Mouse (Mus musculus): ENCODE measurements around the gene Ezh1. TPM values are rescaled to one million over a fixed set of nuclear protein-coding genes. Genes with fewer than 3 reads are reported as not detected.

Ezh1 gene
- total RNA-seq, 2 experiments from 2014 or later = 79.0 to 84.0 TPM

DNA sequence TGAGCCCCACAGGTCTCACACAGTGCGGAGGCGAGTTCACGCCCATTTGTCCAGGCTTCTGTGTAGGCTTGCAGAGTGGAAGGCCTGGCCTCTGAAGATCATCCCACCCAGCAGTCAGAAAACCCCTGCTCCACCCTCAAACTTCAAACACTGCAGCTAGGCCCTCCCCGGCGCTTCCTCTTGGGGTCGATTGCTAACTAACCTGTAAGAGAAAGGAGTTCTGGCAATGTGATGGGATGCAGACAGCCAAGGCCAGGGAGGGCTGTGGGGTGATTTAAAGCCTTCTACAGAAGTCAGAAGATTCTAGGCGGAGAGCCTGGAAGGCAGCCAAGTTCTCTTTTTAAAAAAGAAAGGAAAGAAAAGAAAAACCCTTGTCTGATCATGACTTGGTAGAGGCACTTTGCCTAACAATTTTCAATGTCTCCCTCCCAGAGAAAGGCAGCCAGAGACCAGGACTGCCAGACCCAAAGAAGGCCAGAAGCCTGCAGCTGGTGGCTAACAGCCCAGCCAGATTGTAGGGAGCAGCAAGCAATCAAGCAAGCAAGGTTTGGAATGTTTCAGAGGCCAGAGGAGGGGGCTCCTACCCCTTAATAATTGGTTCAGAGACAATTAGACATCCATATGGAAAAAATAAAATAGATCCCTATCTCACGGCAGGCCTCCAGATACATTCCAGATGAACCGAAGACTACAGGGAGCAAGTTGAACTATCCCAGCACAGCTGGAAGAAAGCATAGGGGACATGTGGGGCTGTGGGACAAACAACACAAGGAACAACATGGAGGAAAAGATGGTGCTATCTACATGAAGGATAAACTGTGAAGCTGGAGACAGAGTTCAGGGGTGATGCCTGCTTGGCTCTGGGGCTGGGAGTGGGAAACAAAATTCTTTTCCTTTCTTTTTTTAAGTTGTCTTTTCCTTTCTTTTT lies 76.8 kb downstream of the Ezh1 start:
- DNase-seq (ENCODE audit: low spot score in 2 of 2) = no peak

DNA sequence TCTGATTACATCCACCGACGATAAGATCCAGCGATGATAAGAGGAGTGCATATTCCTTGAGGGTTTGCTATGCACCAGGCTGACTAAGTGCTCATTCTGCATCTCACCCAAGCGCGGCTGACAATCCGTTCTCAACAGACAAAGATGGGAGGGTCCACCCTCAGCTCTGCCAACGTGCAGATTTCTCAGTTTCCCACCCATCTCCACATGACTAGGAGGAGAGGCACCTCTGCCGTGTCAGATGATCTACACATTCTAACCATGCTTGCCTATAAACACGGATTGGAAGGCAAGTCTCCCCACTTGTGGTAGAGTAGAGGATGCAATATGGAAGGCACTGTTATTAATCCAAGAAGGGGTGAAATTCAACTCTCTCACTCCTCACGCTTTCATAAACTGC lies 77.5 kb downstream of the Ezh1 start:
- no peak for DNase-seq (ENCODE audit: low spot score in 2 of 2)

DNA sequence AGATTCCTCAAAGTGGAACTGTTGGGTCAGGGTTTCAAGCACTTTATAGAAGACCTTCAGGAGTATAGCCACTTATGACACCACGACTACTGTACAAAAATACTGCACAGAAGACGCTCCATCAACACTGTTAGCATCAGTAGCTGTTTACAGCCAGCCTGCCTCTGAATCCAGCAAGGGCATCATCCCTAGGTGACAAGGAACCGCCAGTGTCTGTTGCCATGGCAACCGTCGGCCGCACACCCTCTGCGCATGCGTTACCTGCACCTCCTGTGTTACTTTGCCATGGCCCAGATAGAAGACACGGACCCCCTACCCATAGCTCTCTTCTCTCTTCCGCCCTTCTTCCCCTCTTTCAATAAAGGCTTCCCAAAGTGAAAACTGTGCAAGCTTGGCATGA lies 79.9 kb downstream of the Ezh1 start:
- no peak for DNase-seq (ENCODE audit: low spot score in 2 of 2)

DNA sequence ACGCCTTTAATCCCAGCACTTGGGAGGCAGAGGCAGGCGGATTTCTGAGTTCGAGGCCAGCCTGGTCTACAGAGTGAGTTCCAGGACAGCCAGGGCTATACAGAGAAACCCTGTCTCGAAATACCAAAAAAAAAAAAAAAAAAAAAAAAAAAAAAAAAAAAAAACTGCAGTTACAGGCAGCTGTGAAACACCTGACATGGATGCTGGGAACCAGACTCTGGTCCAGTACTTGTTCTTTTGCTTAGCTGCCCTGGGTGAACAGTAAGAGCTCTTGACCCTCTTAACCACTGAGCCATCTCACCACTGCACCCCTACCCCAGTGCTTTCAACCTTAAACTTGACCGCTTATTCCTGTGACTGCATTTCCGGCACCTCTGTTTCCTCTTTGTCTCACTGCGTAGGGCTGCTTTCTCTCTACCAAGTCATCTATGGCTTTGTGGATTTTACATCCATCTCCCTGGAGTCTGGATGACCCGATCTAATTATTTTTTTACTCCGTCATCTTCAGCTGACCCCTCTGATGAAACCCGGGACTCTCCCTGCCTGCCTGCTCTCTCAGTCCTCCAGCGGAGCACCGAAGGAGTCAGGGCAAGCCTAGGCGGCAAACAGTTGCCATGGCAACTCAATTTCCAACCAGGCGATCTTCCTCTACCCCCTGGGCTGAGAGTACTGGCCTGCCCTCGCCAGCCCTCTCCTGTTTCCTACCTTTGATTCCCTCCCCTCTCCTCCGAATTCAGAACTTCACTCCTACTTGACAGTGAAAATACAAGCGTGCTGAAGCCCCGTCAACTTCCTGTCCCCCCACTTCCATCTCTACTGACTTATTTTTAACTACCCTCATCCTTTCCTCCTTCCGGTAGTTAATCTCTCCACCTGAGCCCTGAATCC lies 82.7 kb downstream of the Ezh1 start:
- peak in 1 of 2 experiments; percentile 63 for DNase-seq (ENCODE audit: low spot score in 2 of 2)

DNA sequence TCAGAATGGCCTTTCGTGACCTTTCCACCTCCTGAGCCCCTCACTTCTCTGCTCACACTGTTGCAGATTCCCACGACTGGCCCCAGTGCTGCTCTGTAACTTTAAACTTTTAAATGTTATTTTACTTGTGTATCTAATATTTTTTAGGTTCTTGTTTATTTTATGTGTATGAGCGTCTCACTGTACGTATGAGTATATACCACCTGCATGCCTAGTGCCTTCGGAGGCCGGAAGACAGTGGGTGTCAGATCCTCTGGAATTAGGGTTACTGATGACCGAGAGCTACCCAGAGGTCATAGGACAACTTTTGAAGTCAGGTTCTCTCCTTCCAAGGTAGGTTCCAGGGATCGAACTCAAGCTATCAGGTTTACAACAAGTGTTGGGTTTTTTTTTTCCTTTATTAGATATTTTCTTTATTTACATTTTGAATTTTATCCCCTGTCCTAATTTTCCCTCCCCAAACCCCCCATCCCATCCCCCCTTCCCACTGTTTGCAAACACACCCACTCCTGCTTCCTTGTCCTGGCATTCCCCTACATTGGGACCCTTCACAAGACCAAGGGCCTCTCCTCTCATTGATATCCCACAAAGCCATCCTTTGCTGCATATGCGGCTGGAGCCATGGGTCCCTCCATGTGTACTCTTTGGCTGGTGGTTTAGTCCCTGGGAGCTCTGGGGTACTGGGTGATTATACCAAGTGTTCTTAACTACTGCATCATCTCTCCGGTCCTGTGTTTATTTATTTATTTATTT lies 83.9 kb downstream of the Ezh1 start:
- DNase-seq (ENCODE audit: low spot score in 2 of 2) = no peak

Other genes with a start within 250 kb of the Ezh1 start
- 100 to 1,000 TPM; 421 to 426 TPM for gene Atp6v0a1, start 217.0 kb downstream of the Ezh1 start, total RNA-seq (2021)
- gene Naglu, start 156.5 kb downstream of the Ezh1 start, total RNA-seq (2021) = 1 to 10 TPM; 6.9 to 8.6 TPM
- gene Hsd17b1, start 148.1 kb downstream of the Ezh1 start, total RNA-seq (2021) = 1 to 10 TPM in 1 of 2 experiments, under 1 TPM in 1; 0.66 to 1.5 TPM
- gene Coasy, start 143.9 kb downstream of the Ezh1 start, total RNA-seq (2021) = 10 to 100 TPM; 24.5 to 25.7 TPM
- 10 to 100 TPM; 41.6 to 44.3 TPM for gene Mlx, start 139.2 kb downstream of the Ezh1 start, total RNA-seq (2021)
- 1 to 10 TPM; 3.4 to 5.4 TPM for gene Psmc3ip, start 131.0 kb downstream of the Ezh1 start, total RNA-seq (2021)
- gene Retreg3, start 106.6 kb downstream of the Ezh1 start, total RNA-seq (2021) = 10 to 100 TPM; 57.2 to 58.1 TPM
- gene Tubg1, start 106.5 kb downstream of the Ezh1 start, total RNA-seq (2021) = 10 to 100 TPM; 43.7 to 46.5 TPM
- 10 to 100 TPM; 40.2 to 42.7 TPM for gene Tubg2, start 70.6 kb downstream of the Ezh1 start, total RNA-seq (2021)
- gene Cntnap1, start 55.9 kb downstream of the Ezh1 start, total RNA-seq (2021) = 100 to 1,000 TPM; 154 to 162 TPM
- 10 to 100 TPM; 15.0 to 15.3 TPM for gene Plekhh3, start 55.1 kb downstream of the Ezh1 start, total RNA-seq (2021)
- gene Ccr10, start 51.0 kb downstream of the Ezh1 start, total RNA-seq (2021) = under 1 TPM in 1 of 2 experiments, not detected in 1; 0.18 TPM
- gene Ramp2, start 19.6 kb upstream of the Ezh1 start, total RNA-seq (2021) = 10 to 100 TPM; 62.2 to 72.8 TPM
- gene Vps25, start 27.2 kb upstream of the Ezh1 start, total RNA-seq (2021) = 10 to 100 TPM; 61.8 to 65.6 TPM
- gene Wnk4, start 34.1 kb upstream of the Ezh1 start, total RNA-seq (2021) = 10 to 100 TPM in 1 of 2 experiments, 1 to 10 TPM in 1; 9.8 to 10.4 TPM
- gene Cntd1, start 52.5 kb upstream of the Ezh1 start, total RNA-seq (2021) = under 1 TPM; 0.30 to 0.47 TPM
- gene Coa3, start 52.7 kb upstream of the Ezh1 start, total RNA-seq (2021) = 100 to 1,000 TPM; 102 to 103 TPM
- gene Becn1, start 75.8 kb upstream of the Ezh1 start, total RNA-seq (2021) = 100 to 1,000 TPM; 211 to 217 TPM
- 100 to 1,000 TPM; 118 to 127 TPM for gene Psme3, start 89.8 kb upstream of the Ezh1 start, total RNA-seq (2021)
- gene Aoc2, start 98.6 kb upstream of the Ezh1 start, total RNA-seq (2021) = 1 to 10 TPM; 6.3 to 7.0 TPM
- gene Aoc3, start 104.1 kb upstream of the Ezh1 start, total RNA-seq (2021) = under 1 TPM; 0.36 to 0.47 TPM
- not detected for gene G6pc, start 141.1 kb upstream of the Ezh1 start, total RNA-seq (2021)
- 10 to 100 TPM; 45.9 to 51.1 TPM for gene Aarsd1, start 191.2 kb upstream of the Ezh1 start, total RNA-seq (2021)
- 1 to 10 TPM; 6.3 to 6.4 TPM for gene Gm27029, start 198.3 kb upstream of the Ezh1 start, total RNA-seq (2021)
- gene Rundc1, start 198.6 kb upstream of the Ezh1 start, total RNA-seq (2021) = 10 to 100 TPM; 36.5 to 36.8 TPM
- gene Ptges3l, start 198.9 kb upstream of the Ezh1 start, total RNA-seq (2021) = 1 to 10 TPM in 1 of 2 experiments, under 1 TPM in 1; 0.99 to 2.0 TPM
- gene Rpl27, start 215.8 kb upstream of the Ezh1 start, total RNA-seq (2021) = 10 to 100 TPM; 40.7 to 42.5 TPM
- 1 to 10 TPM; 2.4 to 2.7 TPM for gene Ifi35, start 221.9 kb upstream of the Ezh1 start, total RNA-seq (2021)
- gene Rnd2, start 238.5 kb upstream of the Ezh1 start, total RNA-seq (2021) = 100 to 1,000 TPM; 111 to 120 TPM
- 10 to 100 TPM; 32.1 to 33.8 TPM for gene Vat1, start 239.8 kb upstream of the Ezh1 start, total RNA-seq (2021)

Data from layer of hippocampus, adult 18-20 months (tissue).